Mouse (Mus musculus) CD8-positive naive resting alpha-beta T cell, adult 2 months (primary cell): ENCODE data around the gene Gm49395.

Experiments used
- DNase-seq, 2 experiments: peaks; one replicate each; pipeline ENCODE4 v3.0.0; 2022; ENCODE audit warnings: low read depth in 2 of 2, low spot score in 2 of 2

Gm49395 gene

GRCm38 (mm10) chr13:115054783-115055182 lies 46.9 kb downstream of the Gm49395 start:
- no peak for DNase-seq

DNA sequence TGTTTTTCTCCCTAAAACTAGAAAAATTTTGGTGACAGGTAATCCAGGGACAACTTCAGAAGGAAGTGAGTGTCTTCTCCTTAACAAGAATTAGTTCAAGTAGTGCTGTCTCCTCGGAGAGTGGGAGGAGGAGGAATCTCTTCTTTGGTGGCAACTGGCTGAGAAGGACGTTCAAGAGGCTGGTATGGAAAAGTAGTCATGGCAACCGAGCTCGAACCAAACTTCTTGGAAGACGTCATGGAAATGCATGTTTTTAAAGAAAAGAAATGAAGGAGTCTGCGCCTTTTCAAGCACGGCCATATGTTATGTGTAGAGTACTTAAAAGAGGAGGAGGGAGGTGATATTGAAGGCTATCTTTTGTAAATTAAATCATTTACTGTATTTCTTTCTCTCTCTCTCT lies 49.2 kb downstream of the Gm49395 start:
- DNase-seq: no peak

GRCm38 (mm10) chr13:115050660-115051559 lies 50.8 kb downstream of the Gm49395 start:
- DNase-seq: no peak

DNA sequence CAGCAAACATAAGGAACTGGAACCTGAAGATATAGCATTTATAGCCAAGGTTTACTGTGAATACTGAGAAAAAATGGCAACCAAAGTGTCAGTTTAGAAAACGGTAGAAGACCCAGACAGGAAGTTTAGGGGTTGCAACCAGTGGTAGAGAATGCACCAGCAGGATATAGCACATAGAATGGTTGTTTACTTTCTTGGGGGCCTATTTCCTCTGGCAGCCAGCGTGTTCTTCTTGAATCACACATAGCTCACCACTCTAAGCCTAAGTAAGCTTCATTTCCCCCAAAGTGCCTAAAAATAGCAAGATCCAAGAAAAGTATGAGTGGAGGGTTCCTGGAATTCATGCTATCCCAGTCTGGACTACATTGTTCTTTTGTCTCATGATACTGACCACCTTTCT lies 59.1 kb downstream of the Gm49395 start:
- DNase-seq: no peak

DNA sequence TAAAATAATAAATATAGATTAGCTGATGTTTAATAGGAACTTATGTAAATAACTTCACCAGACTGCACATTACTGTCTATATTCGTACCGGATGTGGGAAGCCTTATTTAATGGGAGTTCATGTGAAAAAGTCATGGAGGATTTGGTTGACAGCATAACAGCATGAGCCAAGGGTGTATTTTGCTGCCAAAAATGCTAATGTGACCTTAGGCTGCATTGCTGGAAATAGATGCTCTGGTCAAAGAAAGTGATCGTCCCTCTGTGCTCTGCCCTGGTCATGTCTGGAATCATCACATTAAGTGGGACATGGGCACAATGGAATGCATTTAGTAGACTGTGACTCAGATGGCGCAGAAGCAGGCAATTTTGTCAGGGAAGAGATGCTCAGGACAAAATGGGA lies 64.4 kb downstream of the Gm49395 start:
- DNase-seq: no peak

DNA sequence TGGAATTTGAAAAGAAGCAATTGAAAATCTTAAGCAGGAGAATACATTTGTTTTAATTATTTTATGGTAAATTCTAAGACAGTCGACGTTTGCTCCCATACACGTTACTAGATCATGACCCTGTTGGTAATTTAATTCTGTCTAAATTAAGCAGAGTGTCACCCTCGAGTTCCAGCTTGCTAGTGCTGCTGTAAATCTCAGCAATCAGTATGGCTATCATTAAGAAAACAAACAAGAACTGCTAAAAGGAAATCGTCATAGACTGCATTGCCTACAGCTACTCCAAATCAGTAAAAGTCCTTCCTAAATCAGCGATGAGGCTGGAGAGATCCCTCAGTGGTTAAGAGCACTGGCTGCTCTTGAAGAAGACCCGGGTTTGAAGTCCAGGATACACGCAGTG lies 66.3 kb downstream of the Gm49395 start:
- DNase-seq: no peak

DNA sequence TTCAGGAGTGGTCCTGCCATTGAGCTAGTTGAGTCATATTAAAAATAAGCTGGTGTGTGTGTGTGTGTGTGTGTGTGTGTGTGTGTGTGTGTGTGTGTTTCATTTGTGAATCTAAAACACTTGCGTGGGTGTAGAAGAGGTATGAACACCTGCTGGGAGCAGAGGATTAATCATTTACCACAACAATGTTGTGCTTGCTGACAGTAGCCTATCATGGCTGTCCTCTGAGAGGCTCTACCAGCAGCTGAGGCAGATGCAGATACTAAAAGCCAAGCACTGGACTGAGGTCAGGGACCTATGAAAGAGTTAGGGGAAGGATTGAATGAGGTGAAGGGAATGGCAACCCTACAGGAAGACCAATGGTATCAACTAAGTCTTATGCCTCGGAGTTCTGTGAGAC lies 68.6 kb downstream of the Gm49395 start:
- no peak for DNase-seq

DNA sequence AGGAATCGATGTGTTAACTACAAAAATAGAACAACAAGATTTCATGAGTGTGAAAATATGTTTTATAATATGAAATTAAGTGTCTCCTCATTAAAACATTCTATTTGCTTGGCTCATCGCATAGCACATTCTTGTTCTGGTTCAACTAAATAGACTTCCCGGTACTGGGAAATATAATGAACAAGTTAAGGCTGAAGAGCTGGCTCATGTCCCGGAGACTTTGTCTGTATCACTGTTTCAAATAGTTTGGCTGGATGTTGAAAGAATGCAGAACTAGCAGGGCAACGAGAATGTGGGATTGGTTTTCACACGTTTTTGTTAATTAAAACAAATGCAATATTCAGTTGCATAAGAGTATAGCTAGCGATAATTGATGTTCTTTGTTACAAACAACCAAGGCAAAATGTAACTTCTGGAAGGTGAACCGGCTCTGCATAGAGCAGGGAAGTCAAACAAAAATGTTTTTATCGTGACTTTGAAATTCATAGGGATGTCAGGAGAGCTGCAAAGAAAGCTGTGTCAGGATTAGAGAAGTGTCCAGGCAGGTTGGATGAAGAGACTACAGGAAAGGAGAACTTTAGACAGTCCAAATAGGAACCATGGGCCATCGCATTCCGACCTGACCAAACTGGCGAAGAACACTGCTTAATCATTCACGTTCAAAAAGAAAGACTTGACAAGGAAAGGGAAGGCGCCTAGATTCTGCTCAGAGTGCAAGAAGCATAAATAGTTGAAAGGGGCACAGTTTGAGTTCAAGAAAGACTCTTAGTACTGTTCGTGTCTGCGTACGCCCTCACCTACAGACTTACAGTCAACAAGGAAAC lies 70.3 kb downstream of the Gm49395 start:
- no peak for DNase-seq

GRCm38 (mm10) chr13:115025394-115025793 lies 76.3 kb downstream of the Gm49395 start:
- no peak for DNase-seq

GRCm38 (mm10) chr13:115022117-115022787 lies 79.5 kb downstream of the Gm49395 start:
- no peak for DNase-seq

DNA sequence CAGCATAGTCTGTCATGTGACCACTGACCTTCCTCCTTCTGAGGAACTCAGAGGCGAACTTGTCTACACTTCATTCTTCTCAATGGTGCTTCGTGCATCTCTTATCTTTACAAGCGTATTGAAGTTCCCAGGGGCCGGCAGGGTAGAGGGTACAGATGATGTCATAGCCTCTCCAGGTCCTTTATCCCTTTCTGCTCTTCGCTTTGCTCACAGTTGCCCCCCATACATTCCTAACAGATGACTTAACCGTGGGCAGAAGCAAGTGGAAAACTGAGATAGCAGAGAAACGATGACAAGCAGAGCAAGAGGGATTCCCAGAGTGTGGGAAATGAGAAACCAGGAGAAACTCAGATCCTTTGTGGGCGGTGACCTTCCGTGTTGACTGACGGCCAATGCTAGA lies 80.3 kb downstream of the Gm49395 start:
- DNase-seq: no peak

DNA sequence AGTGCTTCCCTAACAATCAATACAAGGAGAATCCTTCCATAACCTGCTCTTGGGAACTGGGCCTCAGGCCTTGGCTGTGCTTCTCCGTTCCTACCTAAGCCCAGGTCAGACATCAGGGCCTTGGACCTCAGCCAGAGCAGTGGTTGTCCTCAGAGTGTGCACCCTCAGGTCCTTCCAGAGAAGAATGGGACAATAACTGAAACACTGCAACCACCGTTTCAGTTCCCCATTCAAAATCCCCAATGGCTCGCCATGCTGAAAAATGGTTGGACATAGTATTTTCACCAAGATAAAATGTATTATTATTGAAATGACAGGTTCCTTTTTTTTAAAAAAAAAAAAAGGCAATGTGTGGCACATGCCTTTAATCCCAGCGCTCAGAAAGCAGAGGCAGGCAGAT lies 81.0 kb downstream of the Gm49395 start:
- no peak for DNase-seq

DNA sequence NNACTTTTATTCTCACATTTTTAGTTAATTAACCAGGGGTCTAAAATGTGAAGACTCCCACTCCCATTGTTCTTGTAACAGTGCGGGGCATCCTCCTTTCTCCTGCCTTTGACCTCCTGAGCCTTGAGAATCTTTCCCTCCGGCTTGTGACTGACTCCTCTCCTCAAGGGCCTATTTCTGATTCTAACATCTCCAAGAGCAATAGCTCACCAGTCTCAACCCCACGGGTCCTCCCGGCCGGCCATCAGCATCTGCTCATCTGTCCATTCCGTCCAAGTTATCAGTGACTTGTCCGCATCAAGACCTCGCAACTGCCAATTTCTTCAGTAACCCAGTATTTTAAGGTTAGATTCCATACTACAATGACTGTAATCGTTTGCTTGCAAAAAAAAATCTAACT lies 84.2 kb downstream of the Gm49395 start:
- no peak for DNase-seq

DNA sequence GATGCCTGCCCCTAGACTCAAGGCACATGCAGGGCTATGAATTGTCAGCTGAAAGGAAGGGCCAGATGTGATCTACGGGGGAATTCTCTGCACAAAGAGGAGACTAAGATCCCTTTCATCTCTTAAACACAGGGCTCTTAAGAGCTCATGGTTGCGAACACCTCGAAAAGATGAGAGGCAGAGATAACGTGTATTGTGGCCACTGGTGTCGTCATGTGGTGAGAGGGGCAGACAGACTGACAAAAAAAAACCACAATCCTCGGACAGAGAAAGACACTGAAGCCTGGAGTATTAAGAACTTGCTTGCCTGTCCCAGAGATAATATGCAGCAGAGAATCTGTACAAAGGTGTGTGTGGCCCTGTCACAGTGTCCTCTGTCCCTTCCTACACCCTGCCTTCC lies 90.2 kb downstream of the Gm49395 start:
- no peak for DNase-seq

DNA sequence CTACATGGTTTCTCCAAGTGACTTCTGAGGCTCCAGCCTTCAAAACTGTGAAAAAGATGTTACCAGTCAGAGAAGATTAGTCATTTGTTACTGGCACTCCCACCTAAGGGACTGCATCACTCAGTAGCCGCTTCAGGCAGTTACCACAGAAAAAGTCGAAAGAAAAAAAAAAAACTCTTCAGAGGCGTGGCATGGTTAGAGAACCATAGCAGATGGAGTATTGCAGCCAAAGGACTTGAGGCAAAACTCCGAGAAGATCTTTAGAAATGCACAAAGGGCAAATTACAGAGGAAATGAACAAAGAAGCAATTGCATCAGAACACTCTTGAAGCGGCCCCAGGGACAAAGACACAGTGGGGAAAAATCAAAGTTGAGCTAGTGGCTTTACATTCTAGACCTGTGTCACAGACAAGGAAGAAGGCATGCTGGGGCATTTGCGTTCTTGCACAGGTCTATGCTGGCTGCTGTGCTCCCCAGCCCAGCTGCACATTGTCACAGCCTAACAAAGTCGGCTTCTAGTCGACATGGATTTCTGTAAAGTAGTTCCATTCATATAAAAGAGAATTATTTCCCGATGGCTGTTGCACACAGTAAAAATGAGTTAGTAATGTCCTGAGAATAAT lies 95.4 kb downstream of the Gm49395 start:
- no peak for DNase-seq

- DNase-seq: no peak
Measured at GRCm38 (mm10) chr13:115005342-115005741, 96.4 kb downstream of the Gm49395 start.

GRCm38 (mm10) chr13:115003444-115004053 lies 98.2 kb downstream of the Gm49395 start:
- no peak for DNase-seq

DNA sequence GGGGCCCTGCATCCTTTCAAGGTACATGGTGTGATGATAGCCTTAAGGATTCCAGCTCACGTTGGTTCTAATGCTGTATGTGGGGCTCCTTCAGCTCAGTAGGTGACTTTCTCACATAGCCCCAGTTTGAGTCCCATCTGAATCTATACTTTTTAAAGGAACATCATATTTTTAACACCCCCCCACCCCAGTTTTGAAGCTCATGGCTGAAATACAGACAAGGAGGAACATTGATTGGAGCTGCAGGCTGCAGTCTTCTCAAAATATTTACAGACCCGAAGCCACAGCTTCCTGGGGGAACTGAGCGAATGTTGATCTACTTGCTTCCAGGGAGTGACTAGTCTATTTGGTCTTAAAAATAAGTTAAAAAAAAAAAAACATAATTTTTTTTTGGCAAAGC lies 98.9 kb downstream of the Gm49395 start:
- no peak for DNase-seq

GRCm38 (mm10) chr13:115002155-115002554 lies 99.6 kb downstream of the Gm49395 start:
- no peak for DNase-seq

GRCm38 (mm10) chr13:114999582-114999981 lies 102.1 kb downstream of the Gm49395 start:
- DNase-seq: no peak

DNA sequence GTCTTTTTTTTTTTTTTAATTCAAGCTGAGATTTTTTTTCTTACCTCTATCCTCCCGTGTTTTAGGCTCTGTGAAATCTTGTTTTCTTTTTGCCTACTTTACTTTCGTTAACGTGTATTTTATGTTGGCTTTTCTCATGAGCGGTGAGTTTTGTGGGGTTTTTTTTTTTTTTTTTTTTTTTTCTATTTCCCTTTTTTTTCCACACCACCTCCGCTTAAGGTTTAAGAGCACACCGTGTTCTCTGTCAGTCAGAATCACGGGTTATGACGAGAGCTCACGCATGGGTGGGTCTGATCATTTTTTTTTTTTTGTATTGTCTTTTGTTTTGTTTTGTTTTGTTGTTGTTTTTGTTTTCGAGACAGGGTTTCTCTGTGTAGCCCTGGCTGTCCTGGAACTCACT lies 103.6 kb downstream of the Gm49395 start:
- DNase-seq: no peak
